Mouse (Mus musculus) layer of hippocampus, postnatal 36 days (tissue): ENCODE data around the gene Klrb1f. TPM values are rescaled to one million over a fixed set of nuclear protein-coding genes. Genes with fewer than 3 reads are reported as not detected.
"Not testable (repeated sequence)": the region's sequence is repeated elsewhere in the genome, so short reads cannot be mapped to it uniquely, and the experiment has no call there.

ENCODE experiments used
- DNase-seq, 2 experiments: peaks; one replicate each; pipeline ENCODE4 v3.0.0; 2022
- total RNA-seq, 2 experiments: library from RNA; stranded (reverse); gene quantifications; 2 replicates each; pipeline ENCODE4 v1.2.3; 2021

Klrb1f gene
- not detected for total RNA-seq

DNA sequence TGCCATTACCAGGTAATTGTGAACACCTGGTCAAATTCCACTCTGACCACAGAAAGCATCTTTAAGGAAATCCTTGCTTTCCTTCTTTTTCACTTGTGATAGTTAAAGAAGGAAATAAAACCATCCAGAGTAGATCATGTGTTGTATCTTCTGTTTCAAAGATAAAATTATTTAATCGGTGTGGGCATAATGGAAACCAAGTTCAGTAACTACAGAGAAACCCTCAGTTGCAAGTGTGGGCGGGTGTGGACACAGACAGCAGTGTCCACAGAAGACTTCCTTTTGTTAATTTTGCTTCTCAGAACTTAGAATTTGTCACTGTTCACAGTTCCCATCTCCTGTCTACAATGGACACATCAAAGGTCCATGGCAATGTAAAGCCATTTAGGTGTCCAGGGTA lies at the start of gene Klrb1f:
TSS of gene Klrb1f (plus strand) at position 301 of the 400 bp plus-strand sequence.
- no peak for DNase-seq

DNA sequence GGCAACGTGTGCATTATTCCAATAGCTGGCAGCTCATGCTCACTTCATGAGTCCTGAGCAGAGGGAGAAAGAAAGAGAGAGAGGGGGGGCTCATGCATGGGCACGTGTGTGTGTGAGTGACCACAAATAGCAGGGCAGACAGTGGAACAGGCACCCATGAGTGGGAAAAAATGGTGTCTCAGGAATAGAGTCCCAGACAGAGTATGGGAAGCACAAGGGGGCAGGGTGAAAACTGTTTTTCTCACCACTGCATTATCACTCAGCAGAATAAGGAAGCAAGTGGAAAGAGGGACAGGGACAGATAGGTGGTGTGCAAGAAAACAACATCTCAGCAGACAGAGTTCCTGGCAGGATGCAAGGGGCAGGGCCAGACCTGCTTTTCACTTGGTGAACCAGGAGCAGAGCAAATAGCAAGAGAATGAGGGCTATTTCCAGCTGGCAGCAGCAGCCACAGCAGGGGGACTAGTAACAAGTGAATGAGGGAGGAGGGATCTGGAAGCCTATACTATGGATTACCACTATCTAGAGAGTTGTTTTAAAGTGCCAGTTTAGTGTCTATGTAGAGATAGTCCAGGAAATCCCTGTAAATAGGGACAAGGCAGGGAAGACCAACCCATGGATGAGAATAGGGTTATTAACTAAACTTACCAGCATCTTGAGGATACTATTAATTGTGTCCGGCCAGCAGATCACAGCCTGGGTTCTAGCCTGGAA lies 49.5 kb upstream of the Klrb1f start:
- DNase-seq: no peak

DNA sequence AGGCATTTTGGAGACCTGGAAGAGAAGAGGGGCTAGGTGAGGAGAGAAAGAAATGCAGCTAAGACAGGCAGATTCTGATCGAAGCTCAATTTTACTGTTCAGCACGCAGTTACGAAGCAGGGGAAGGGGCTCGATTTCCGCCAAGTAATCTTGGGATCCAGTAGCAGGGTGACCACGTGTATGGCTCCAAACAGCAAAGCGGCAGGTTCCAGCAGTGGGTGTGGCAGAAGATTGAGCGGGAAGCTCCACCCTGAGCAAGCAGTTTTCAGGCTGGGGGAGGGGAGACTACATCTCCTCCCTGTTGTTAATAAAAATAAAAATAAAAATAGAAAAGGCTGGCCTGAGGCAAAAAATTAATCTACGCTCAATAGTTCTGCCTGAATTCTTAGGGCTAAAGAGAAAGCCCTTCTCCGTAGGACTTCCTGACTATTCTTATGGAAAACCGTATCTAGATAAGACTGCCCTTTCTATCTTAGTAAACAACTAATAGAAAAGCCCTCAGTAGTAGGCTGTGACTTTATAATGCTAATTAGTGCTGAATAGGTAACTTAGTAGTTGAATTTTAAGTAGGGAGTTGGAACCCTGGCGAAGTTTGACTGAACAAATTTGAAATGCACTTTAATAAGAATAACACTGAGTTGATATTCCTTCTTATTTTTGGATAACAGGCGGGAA lies 48.8 kb upstream of the Klrb1f start:
- DNase-seq: no peak

DNA sequence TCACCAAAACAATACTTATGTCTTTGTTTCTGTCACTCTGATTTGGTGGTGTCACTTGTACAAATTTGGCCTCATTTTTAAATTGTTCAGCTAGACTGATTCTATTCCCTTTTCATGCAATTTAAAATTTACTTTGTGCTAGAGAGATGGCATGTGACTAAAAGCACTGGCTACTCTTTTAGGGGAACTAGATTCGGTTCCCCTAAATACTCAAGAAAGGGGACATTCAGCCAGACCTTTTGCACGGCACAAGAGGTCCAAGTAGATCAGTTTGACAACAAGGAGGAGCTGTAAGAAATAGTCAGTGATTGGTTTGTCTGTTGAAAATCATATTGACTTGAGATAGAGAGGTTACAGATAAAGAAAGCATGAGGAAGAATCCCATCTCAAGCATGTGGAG lies 44.3 kb upstream of the Klrb1f start:
- no peak for DNase-seq

DNA sequence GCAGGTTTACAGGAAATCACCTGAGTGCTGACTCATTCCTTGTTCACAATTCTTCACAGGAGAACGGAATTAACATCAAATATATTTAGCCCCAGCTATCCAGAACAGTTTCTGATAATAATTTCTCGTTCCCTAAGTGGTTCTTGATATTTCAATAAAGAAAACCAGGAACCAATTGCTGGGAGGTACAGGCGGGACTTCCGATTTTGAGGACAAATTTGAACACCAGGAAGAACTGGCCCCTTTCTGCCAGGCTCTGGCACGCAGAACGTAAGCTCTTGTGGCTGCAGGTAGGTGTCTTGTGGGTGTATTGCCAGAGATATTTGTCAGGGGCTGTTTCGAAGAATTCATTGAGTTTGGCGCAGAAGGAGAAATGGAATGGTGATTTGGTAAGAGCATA lies 37.1 kb upstream of the Klrb1f start:
- DNase-seq: no peak

DNA sequence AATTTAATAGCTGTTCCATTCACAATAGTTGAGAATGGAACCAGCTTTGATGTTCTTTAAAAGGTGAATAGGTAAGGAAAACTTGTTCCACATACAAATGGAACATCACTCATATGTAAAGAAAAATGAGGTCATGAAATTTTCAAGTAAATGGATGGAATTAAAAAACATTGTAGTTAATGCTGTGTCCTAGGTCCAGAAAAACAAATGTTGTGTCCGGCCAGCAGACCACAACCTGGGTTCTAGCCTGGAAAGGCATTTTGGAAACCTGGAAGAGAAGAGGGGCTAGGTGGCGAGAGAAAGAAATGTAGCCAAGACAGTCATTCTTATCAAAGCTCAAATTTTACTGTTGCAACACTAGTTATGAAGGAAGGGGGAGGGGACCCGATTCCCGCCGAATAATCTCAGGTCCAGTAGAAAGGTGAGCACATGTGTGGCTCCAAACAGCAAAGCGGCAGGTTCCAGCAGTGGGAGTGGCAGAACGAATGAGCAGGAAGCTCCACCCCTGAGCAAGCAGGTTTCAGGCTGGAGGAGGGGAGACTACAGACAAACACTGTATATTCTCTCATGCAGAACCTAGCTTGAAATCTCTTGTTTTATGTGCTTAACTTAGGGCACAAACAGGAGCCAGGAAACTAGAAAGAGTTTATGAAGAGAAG lies 35.7 kb upstream of the Klrb1f start:
- not testable (repeated sequence) for DNase-seq

DNA sequence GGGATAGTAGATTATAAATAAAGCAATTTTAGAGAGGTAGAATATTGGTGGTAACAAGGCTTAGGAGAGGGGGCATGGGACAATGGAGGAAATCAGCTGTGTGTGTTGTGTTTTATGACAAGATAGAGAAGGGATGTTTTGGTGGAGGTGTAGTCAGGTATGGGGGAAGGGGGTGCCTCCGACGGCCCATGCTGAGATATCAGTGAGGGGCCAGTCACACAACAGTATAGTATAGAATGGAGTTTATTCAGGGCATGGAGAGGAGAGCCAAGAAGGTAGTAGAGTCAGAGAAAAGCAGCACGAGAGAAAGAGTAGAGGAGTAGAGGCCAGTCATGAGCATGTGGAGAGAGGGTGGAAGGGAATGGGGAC lies 35.2 kb upstream of the Klrb1f start:
- DNase-seq: no peak

DNA sequence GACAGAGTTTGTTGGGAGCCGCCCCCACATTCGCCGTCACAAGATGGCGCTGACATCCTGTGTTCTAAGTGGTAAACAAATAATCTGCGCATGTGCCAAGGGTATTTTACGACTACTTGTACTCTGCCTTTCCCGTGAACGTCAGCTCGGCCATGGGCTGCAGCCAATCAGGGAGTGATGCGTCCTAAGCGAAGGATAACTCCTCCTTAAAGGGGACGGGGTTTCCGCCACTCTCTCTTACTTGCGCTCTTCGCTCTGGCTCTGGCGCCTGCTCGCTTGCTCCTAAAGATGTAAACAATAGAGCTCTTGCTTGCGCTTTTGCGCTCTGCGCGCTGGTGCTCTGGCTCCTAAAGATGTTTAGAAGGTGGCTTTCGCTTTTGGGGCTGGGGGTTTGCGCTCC lies 33.7 kb upstream of the Klrb1f start:
- DNase-seq: not testable (repeated sequence)

DNA sequence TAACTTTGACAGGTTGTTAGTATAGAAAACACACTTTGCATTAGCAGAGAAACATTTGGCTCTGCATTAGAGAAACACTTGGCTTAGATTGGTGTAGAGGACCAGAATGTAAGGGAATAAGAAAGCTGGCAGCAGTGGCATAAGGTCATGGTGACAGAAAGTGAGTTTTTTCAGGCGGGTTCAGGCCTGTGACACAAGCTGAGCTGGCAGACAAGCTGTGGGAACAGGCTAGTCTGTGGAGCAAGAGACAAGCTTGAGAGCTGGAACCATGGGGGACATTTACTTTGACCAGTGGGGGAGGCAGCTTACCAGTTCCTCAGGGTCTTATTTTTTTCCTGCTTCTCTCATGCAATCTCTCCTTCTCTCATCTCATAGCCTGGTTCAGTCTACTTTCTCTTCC lies 32.7 kb upstream of the Klrb1f start:
- DNase-seq: no peak

DNA sequence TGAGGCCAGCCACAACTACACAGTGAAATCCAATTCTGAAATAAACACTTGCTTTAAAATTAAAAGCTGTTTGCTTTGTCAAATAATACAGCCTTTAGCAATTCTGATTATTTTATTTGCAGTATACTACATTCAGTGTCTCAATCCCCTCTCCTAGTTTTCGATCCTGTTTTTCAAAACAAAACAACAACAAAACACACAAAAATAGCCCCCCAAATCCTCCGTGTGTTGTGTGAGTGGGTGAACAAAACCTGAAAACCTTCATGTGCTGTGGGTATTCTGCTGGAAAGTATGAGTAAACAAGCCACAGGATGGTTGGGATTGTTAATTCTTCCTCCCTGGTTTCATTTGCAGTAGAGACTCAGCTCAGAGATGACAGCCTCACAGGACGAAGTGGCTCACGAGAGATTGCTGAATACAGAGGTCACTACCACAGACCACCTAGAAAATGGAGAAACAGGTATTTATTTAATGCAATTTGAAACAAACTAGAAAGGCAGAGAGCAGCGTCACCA lies 31.9 kb upstream of the Klrb1f start:
- no peak for DNase-seq

DNA sequence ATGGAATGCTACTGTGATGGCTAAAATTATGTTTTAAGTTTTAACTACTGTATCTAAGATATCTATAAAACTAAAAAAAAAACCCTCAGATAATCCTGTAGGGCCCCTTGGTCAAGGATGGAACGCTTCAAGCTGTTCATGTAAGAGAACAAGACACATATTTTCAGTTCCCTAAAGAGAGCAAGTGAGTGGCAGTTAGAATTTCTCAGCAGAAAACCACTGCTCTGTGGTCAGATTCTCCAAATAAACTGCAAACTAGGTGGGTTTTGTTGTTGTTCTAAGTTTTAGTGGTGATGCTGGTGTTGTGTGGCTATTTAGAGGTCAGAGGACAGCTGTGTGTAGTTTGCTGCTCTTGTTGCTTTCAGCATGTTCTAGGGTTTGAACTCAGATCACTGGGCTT lies 31.3 kb upstream of the Klrb1f start:
- no peak for DNase-seq

DNA sequence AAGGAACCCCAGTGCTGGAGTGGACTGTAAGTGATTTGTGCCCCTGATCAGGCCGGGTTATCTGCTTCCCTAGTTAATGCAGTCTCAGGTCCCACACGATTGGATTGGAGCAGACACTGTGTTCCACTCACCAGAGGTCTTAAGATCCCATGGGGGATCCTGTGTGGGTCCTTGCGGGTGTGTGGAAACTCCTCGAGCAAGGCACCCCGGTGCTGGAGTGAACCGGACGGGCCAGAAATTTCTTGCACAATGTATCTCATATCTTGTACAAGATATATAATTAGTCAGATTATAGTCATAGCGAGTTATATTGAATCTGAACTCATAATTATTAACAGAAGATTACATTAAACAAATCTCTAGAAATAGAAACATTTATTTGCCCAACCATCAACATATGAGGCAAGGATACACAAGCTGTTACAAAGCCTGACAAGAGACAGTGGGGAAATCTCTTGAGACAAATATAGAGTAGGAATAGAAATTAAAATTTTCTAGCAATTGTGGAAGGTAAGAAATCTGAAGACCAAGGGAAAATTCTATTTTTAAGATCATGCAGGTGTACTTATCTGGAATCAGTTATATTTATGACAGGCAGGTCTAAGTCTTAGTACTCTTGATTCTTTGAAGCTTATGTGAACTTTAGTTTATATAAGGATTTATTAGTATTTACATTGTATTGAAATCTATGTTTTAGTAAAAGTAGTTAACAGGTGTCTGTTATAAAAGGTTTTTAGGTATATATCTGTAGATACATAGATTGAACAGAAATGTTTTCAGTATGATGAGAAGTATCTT lies 18.1 kb upstream of the Klrb1f start:
- no peak for DNase-seq

DNA sequence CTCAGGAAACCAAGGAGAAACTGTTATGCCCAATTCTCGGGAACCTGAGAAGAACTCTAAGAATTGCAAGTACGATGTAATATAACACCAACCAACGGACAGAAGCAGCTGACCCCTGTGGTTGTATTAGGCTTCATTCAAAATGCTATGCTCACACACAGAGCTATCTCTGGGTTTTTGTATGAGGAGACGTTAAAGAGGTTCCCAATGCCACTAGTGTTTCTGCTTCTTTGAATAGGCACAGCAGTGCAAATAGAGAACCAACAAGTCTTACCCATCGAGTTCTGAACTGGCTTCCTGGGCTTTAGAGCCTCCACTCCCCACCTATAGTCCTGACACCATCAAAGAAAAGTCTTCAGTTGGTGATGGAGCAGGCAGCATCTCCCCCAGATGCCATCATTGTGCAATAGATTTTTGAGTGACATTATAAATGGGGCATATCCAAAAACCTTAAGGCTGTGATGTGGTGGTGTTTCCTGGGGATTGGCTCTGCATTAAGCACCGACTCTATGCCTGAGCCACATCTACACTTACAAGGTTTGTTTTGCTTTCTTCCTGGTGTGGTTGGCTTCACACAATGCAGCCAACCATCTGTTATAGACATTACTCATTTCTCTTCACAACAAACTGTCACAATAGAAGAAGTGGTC lies 15.4 kb upstream of the Klrb1f start:
- DNase-seq: no peak

DNA sequence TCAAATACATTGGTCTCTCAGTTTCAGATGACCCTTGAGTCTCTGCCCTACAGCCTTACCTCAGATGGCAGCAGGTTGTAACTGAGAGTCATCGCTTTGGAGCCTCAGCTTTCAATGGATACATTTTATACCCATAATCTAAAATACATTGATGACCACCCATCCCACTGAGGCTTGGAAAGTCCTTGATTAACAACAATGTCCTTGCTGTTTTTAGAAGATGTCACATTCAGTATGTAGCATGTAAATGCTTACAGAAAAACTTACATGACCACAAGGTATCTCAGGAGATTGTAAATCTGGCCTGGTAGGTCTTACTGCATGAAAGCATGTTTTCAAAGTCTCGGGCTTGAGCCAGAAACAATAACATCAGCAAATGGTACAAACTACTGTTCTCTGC lies 14.7 kb upstream of the Klrb1f start:
- DNase-seq: no peak

DNA sequence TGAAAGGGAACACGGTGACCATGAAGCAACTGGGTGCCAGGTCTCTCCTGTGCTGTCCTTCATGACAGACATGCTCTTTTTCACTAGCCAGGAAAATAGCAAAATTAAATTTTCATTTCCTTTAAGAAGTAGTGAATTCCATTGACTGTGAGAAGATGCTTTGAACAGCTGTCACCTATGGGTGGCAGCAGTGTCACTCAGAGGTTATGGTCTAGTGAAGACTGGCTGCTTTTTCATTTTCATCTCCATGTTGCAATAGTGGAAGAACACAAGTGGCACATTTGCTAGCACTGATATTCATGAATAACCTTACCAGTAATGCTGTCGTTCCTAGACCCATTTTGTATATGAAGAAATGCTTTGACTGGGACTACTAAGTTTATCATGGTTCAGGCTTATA lies 12.3 kb upstream of the Klrb1f start:
- no peak for DNase-seq

DNA sequence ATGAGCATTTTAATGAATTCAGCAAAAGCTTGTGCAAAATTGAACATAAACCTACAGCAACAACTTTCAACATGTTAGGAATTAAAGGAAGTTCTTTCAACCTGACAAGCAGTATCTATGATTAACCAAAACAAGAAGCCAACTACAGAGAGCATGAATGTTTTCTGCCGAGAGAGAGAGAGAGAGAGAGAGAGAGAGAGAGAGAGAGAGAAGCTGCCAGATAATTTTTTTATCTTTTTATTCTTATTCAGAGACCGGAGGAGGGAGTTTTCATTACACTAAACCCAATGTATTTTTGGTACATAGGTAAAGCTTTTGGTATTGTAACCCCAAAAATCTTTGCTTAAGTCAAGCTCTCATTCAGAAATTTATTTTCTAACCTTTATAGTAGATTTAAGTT lies 10.7 kb upstream of the Klrb1f start:
- DNase-seq: no peak

DNA sequence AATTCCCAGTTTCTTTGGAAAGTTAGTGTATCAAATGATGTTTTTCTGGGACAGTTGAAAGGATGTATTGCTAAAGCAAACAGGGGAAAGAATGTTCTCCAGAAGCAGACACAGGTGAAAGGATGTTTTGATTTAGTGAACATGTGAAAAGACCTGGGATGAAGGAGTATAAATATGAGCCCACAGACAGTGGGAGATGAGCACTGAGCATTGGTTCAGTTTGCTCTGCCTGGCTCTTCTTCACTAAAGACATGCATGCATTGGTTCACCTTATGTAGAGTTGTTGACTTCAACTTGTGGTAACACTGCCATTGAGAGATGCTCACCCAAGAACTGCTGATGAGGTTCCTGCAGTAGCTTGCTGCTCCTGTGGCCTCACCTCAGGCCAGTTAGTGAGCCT lies 9.4 kb upstream of the Klrb1f start:
- no peak for DNase-seq

DNA sequence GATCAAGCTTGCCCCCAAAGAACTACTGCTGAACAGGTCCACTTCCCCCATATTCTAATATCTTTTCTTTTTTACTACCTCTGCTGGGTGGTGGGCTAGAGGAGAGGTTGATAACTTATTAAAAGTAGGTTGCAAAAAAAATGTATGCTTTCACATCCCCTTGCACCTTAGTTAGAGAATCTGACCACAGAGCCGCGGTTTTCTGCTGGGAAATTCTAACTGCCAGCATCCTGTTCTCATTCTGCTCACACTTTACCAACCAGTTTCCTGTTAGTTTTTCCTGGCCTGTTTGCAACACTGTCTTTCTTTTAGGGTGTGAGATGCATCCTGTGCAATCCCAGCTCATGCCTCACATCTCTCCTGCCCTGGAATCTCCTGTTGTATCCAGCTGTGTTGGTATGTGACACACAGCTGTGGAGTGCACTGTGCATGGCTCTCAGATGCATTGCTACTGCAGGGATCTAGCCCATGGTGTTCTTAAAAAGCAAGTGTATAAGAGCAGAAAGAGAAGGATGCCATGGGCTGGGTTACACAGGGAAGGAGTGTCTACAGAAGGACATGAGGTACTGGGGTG lies 8.7 kb upstream of the Klrb1f start:
- no peak for DNase-seq

DNA sequence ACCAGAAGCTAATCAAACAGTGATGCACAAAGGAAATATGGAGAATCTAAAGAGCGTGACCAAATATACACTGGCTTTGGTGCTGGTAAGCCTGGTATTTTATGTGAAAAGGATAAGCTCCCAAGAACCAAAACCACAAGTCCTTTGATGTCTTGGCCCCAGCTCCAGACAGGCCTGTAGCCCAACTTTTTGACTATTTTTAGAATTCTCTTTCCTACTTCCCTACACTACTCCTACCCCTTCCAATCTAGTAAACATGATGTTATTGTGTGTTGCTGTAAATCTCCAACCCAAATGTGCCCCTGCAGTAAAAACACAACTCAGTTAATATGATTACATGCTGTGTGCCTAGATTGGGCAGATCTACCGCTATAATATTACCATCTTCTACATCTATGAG lies 4.2 kb upstream of the Klrb1f start:
- no peak for DNase-seq

DNA sequence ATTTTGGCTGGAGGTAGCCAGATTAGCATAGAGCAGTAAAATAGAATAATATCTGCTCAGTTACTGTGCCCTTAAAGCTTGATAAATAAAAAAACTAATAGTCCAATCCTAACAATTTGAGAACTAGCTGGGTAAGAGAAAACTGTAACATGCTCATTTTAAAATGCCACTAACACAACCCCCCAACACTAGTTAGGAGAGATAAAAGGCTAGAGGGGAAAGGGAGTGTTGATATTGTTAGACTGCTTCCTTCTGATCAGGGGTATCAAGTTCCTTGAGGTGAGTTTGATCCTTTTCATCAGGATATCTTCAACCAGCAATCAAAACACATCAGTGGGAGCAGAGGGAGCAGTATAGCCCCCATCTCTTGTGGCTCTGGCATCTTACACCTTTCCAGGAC lies 3.2 kb upstream of the Klrb1f start:
- DNase-seq: no peak

DNA sequence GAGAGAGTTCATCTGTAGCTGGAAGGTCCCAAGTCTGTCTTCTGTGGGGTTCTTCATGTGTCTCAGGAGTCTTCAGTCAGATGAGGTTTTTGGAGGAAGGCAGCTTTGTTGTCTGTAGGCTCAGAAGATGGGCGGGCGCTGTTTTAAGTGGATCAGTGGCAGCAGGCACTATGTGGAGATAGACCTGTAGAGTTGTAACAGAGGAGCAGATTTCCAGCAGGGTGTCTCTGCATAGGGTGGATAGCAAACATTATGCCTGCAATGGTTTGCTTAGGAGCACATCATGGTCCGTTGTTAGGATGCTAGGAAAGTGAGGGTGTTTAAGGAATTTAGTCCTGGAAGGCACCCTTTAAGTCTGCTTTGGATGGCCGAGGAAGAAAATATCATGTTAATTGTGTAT lies 2.7 kb downstream of the Klrb1f start:
- no peak for DNase-seq

DNA sequence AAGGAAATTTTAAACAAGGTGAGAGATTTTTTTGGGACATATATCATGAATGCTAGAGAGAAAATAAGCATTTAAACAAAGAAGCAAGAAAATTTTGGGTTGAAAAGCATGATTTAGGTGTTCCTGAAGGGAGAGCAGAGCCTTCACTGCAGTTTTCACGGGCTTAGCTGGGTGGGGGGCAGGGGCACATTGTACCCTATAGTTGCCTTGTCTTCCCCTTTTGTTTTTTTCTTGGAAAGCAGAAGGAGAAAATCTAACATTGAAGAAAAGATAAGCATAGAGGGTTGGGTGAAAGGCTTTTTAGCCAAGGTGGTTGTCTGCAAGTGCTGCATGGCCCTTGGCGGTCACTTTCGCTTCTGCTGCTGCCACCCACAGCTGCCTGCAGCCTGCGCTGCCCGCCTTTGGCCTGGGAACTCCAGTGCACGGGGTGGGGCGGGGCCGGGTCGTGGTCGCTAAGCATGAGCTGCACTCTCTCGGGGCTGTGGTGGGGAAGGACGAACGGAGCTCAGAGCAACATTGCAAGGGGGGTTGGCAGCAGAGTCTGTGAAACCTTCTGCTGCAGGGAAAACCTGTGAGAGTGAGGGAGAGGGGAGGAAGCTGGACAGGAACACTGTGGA lies 3.3 kb downstream of the Klrb1f start:
- no peak for DNase-seq
